Mouse (Mus musculus): ENCODE measurements around the gene Taf1d. TPM values are rescaled to one million over a fixed set of nuclear protein-coding genes. Genes with fewer than 3 reads are reported as not detected.
A peak's percentile ranks its signal among the peaks of the same experiment; 100 is the strongest.

Gene Taf1d
- total and polyA plus RNA-seq, 3 experiments, result 298 to 860 (median 548) TPM

GRCm38 (mm10) chr9:15357484-15358275 lies 51.7 kb downstream of the Taf1d start, which contains the start of gene Cep295 (continued):
- TF ChIP-seq ELF1 (IDR thresholded peaks at IDR 0.05; ENCODE audit: low read depth, low read length), result peak; percentile 93
- TF ChIP-seq MYC (IDR thresholded peaks at IDR 0.05; ENCODE audit: low read depth, low read length), result peak; percentile 98
- TF ChIP-seq KAT2A (conservative IDR thresholded peaks at IDR 0.05; ENCODE audit: low read depth, low read length), result peak; percentile 74
- TF ChIP-seq MAZ (IDR thresholded peaks at IDR 0.05; ENCODE audit: low read depth, low read length), result peak; percentile 88
- peak; percentile 99 for TF ChIP-seq E2F4 (IDR thresholded peaks at IDR 0.05; ENCODE audit: borderline replicate concordance, low read depth, low read length)
- TF ChIP-seq NELFE (IDR thresholded peaks at IDR 0.05; ENCODE audit: low read depth, low read length), result peak; percentile 100
- peak; percentile 92; the same call in 1 of the 2 replicates for TF ChIP-seq CHD1 (IDR thresholded peaks at IDR 0.05; ENCODE audit: low read depth, low read length)
- TF ChIP-seq RAD21 (IDR thresholded peaks at IDR 0.05; ENCODE audit: low read depth, low read length), result no peak
- TF ChIP-seq SMC3 (IDR thresholded peaks at IDR 0.05; ENCODE audit: low read depth, low read length), result no peak
- peak; percentile 89 for TF ChIP-seq USF1 (IDR thresholded peaks at IDR 0.05; ENCODE audit: low read depth, low read length)
- TF ChIP-seq EP300 (IDR thresholded peaks at IDR 0.05; ENCODE audit: low read depth in 1 of 2, low read length in 2 of 2), result peak in 1 of 2 experiments; percentile 66; a peak in 2 of 4 replicates
- no peak for TF ChIP-seq ZKSCAN1 (IDR thresholded peaks at IDR 0.05; ENCODE audit: low read depth, low read length)
- no peak for TF ChIP-seq UBTF (IDR thresholded peaks at IDR 0.05; ENCODE audit: borderline replicate concordance, insufficient read depth, low read depth, low read length)
- TF ChIP-seq CHD2 (IDR thresholded peaks at IDR 0.05; ENCODE audit: low read length), result no peak
- no peak for TF ChIP-seq TAL1 (IDR thresholded peaks at IDR 0.05; ENCODE audit: low read length)
- TF ChIP-seq JUND (IDR thresholded peaks at IDR 0.05; ENCODE audit: low read depth, low read length), result peak; percentile 74; the same call in 1 of the 2 replicates
- peak; percentile 64 for TF ChIP-seq ETS1 (IDR thresholded peaks at IDR 0.05; ENCODE audit: low read depth, low read length)
- peak; percentile 94 for TF ChIP-seq SIN3A (IDR thresholded peaks at IDR 0.05; ENCODE audit: low read length)
- TF ChIP-seq MXI1 (IDR thresholded peaks at IDR 0.05; ENCODE audit: low read depth, low read length), result peak; percentile 92
- peak; percentile 93 for TF ChIP-seq POLR2AphosphoS5 (IDR thresholded peaks at IDR 0.05; ENCODE audit: borderline replicate concordance, low read depth, low read length)

DNA sequence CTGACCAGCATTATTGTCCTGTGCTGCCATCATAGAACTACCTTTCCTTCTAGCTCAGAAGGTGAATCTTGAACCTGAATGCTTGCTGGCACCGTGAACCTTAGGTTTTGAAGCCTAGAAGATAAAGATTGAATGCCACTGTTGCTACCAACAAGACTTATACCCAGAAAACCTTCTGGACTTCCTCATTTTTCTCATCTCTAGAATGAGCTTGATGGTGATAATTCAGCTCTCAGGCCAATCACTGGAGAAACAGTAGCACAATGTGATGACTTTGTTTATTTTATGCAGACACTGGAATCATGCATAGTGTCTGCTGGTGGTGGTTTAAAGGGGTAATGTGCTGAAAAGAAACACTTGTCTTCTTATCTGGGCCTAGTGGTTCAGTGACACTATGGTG lies 58.8 kb downstream of the Taf1d start:
- peak; percentile 55; the same call in 1 of the 2 replicates for TF ChIP-seq SIN3A (IDR thresholded peaks at IDR 0.05; ENCODE audit: low read length)
- TF ChIP-seq GATA1 (IDR thresholded peaks at IDR 0.05; ENCODE audit: low read depth, low read length), result 0 out of 2 replicates have a peak, but pooled peaks have one; percentile 59
- TF ChIP-seq SMC3 (IDR thresholded peaks at IDR 0.05; ENCODE audit: low read depth, low read length), result no peak
- peak; percentile 55; the same call in 1 of the 2 replicates for TF ChIP-seq MAX (IDR thresholded peaks at IDR 0.05; ENCODE audit: low read length)
- TF ChIP-seq RCOR1 (IDR thresholded peaks at IDR 0.05; ENCODE audit: low read depth, low read length), result peak; percentile 53; the same call in 1 of the 2 replicates
- TF ChIP-seq RAD21 (IDR thresholded peaks at IDR 0.05; ENCODE audit: low read depth, low read length), result no peak
- peak; percentile 34 to 58; a peak in 2 of 4 replicates for TF ChIP-seq EP300 (IDR thresholded peaks at IDR 0.05; ENCODE audit: low read depth in 1 of 2, low read length in 2 of 2)
- Histone ChIP-seq H3K4me1 (ENCODE audit: control insufficient read depth in 1 of 2, insufficient read depth in 2 of 2, low read length in 2 of 2) (no peaks in the 10 kb centered on the region), H3K36me3 (ENCODE audit: control insufficient read depth in 1 of 2, insufficient read depth in 2 of 2, low read length in 2 of 2) (no peaks in the 10 kb centered on the region), H3K79me2 (ENCODE audit: control insufficient read depth, insufficient read depth, low read length, poor library complexity) (no peaks in the 10 kb centered on the region), H3K27me3 (ENCODE audit: control insufficient read depth in 1 of 2, insufficient read depth in 2 of 2, low read length in 2 of 2) (peaks cover 0 to 2% of the 10 kb centered on the region in 2 experiments; a peak in 2 of 4 replicates), H3K9me3 (replicated peaks; ENCODE audit: insufficient read depth, low read length) (no peaks in the 10 kb centered on the region), H3K4me3 (ENCODE audit: control insufficient read depth in 1 of 2, insufficient read depth in 1 of 2, low read depth in 2 of 2, low read length in 2 of 2) (no peak overlapping the region), H3K9ac (ENCODE audit: control insufficient read depth, low read depth, low read length, poor library complexity, severe bottlenecking) (no peak overlapping the region), H3K27ac (ENCODE audit: control insufficient read depth, low read depth, low read length) (no peak overlapping the region)
- peak; percentile 73 for DNase-seq (ENCODE audit: low read depth, low spot score)

Measured in MEL (cell line).